Mouse (Mus musculus): ENCODE measurements around the gene Fam78a. TPM values are rescaled to one million over a fixed set of nuclear protein-coding genes. Genes with fewer than 3 reads are reported as not detected.
A peak's percentile ranks its signal among the peaks of the same experiment; 100 is the strongest.

Fam78a gene
- polyA plus RNA-seq (2016; fragmentation: Nextera tagmentation; extraction: Ambion mirVana) = 0.79 and 0.97 TPM in 2 replicates

DNA sequence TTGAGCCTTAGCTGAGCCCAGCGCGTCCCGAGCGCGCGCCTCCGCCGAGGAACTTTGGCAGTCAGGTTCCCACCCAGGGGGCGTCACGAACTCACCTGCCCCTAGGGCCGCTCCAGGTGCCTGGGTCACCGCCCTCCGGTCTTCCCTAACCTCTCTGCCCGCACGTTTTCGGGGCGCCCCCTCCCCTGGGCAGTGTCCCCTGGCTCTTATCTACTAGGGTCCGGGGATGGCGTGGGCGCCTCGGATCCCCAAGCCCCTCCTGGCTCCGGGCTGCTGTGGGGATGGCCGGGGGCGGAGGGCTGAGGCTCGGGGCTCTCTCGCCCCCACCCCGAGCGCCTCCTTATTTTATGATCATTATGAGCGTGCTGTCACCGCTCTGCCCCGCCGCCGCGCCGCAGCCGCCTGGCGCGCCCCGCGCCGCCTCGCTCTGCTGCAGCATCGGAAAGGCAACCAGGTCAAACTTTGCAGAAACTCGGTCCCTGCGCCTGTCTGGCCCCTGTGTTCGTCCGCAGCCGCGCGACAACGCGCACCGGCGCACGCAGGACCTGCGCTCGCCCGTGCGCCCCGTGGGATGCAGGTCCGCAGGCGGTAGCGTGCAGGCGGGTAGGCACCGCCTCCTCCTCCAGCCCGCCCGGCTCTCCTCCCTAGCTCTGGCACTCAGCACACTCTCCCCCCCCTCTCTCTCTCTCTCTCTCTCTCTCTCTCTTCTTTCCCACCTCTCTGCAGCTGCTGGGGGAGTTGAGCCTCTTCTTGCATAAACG is at the start of gene Fam78a:
Gene Fam78a, minus strand, starts transcription at position 747 of the 761 bp plus-strand sequence.
- Histone ChIP-seq H3K9ac (replicated peaks) (peak within 1 kb of the TSS; percentile 53), H3K4me3 (peak within 1 kb of the TSS; percentile 63), H3K9me3 (no peaks in the 10 kb centered on the region), H3K36me3 (no peaks in the 10 kb centered on the region), H3K27me3 (peaks cover 96% of the 10 kb centered on the region), H3K4me2 (replicated peaks) (peak within 1 kb of the TSS; percentile 97), H3K4me1 (peaks cover 30% of the 10 kb centered on the region), H3K27ac (replicated peaks) (no peak within 1 kb of the TSS; the same call in 1 of the 2 replicates)
- under 1% methylated on average over 66 of the region's 68 CpGs for WGBS
- peak; percentile 77 for ATAC-seq (ENCODE audit: low FRiP score, low read depth)

DNA sequence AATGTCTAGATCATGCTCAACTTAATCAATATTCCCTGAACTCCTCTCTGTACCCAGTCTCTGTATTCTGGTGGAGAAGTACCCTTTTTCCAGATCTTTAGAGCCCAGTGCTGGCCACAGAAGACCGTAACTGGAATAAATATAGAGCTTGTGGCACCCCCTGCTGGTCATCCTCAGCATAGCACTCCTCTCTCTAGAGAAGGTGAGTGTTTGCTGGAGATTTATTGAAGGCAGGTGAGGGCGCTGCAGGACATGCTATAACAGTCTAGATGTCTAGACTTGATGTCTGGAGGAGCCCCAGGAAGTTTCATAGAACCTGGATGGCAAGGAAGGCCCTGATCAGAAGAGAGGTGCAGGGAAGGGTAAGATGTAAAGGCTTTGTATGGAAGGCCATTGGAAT is 49.4 kb upstream of the Fam78a start:
- Histone ChIP-seq H3K9me3 (no peaks in the 10 kb centered on the region), H3K36me3 (no peaks in the 10 kb centered on the region), H3K4me2 (replicated peaks) (no peak overlapping the region), H3K27me3 (no peaks in the 10 kb centered on the region; the same call in 1 of the 2 replicates), H3K9ac (replicated peaks) (no peak overlapping the region), H3K27ac (replicated peaks) (no peak overlapping the region), H3K4me3 (no peak overlapping the region), H3K4me1 (peaks cover 17% of the 10 kb centered on the region)
- no peak for ATAC-seq (ENCODE audit: low FRiP score, low read depth)
- 9% methylated on average over 2 of the region's 2 CpGs for WGBS

DNA sequence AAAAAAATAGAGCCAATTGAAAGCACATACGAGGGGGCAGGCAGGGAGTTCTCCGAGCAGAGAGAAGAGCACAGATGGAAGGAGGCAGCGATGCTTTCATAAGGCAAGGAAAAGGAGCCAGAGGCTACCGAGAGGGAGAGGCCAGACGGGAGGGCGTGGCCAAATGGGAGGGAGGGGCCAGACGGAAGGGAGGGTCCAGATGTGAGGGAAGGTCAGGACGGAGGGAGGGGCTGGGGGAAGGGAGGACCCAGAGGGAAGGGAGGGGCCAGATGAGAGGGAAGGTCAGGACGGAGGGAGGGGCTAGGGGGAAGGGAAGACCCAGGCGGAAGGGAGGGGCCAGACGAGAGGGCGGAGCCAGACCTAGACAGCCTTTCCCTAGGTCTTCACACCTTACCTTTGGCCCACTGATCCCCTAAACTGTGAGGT is 47.9 kb upstream of the Fam78a start:
- no peaks in the 10 kb centered on the region for H3K9me3 ChIP-seq
- H3K36me3 ChIP-seq = no peaks in the 10 kb centered on the region
- no peak overlapping the region for H3K9ac ChIP-seq (replicated peaks)
- ATAC-seq (ENCODE audit: low FRiP score, low read depth) = no peak
- no peaks in the 10 kb centered on the region; the same call in 1 of the 2 replicates for H3K27me3 ChIP-seq
- no peak overlapping the region for H3K4me2 ChIP-seq (replicated peaks)
- H3K4me1 ChIP-seq = peaks cover 17% of the 10 kb centered on the region
- 4% methylated on average over 12 of the region's 12 CpGs for WGBS
- H3K27ac ChIP-seq (replicated peaks) = no peak overlapping the region
- H3K4me3 ChIP-seq = no peak overlapping the region

DNA sequence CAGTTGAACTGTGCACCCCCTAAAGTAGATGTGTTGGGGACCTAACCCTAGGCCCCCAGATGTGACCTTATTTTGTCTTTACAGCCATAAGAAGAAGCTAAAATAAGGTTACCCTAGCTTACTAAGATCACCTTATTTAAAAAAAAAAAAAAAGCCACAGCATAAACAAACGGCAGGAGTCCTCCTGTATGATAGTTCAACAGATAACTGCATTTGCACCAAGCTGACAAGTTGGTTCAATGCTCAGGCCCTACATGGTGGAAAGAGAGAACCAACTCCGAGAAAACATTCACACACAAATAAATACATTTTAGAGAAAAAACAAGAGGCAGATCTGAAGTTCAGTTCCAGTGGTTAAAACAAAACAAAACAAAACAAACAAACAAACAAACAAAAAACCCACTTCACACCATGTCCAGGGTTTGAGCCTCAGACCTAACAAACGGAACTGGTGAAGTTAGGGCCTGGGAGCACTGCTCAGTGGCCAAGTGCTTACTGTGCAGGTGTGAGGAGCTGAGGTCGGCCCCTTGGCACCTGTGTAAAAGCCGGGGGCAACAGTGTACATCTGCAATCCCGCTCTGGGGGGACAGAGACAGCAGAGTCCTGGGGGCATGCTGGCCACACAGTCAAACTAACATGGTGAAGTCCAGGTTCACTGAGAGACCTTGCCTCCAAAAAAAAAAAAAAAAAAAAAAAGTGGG is 47.4 kb upstream of the Fam78a start:
- Histone ChIP-seq H3K9me3 (no peaks in the 10 kb centered on the region), H3K4me2 (replicated peaks) (no peak overlapping the region), H3K4me3 (no peak overlapping the region), H3K9ac (replicated peaks) (no peak overlapping the region), H3K36me3 (no peaks in the 10 kb centered on the region), H3K4me1 (peaks cover 12% of the 10 kb centered on the region), H3K27ac (replicated peaks) (no peak overlapping the region), H3K27me3 (no peaks in the 10 kb centered on the region; the same call in 1 of the 2 replicates)
- no peak for ATAC-seq (ENCODE audit: low FRiP score, low read depth)
- WGBS = 66% methylated on average over 6 of the region's 6 CpGs

DNA sequence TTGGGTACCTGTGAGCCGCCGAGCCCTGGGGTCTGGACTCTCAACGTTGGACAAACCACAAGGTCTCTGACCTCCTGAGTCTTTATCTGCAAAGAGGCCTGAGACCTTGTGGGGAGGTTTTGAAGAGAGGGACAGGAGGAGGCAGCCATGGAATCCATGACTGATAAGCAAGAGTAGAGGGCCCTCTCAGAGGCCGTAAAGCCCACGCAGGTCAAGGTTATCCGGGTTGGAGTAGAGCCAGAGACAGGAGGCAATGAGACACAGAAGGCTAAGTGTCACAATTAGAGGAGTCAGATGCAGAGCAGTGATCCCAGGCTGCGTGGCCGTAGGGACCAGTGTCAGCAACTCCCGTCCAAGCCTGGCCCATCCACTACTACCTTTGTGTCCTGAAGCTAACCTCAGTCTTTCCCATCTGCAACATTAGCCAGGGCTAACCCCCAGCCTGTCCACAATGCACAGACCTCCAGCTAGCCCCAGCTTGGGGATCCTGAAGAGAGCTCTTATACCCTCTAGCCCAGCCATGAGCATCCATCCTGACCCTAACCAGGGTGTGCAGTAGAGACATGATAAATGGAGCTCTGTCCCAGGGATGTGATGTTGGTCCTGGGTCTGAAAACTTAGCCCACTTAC is 46.7 kb upstream of the Fam78a start:
- no peaks in the 10 kb centered on the region for H3K9me3 ChIP-seq
- no peak overlapping the region for H3K4me3 ChIP-seq
- H3K4me1 ChIP-seq = peaks cover 11% of the 10 kb centered on the region
- H3K4me2 ChIP-seq (replicated peaks) = no peak overlapping the region
- no peak overlapping the region for H3K9ac ChIP-seq (replicated peaks)
- no peak overlapping the region for H3K27ac ChIP-seq (replicated peaks)
- H3K27me3 ChIP-seq = no peaks in the 10 kb centered on the region; the same call in 1 of the 2 replicates
- no peak for ATAC-seq (ENCODE audit: low FRiP score, low read depth)
- H3K36me3 ChIP-seq = no peaks in the 10 kb centered on the region
- 87% methylated on average over 9 of the region's 9 CpGs for WGBS

DNA sequence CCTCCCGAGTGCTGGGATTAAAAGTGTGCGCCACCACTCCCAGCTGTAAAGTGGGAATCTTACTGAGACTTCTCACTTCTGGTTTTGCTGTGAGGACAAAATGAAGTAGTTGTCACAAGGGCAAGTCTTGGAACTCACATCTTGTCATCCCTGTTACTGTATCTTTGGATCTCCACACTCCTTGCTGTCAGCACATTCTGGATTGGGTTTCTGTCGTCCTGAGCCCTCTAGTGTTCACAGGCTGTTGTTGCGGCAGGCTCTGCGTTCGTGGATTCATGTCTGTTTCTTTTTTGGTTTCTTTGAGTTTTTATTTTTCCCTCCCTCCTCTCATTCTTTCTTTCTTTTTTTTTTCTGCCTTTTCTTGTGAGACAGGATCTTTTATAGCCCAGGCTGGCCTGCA is 45.8 kb upstream of the Fam78a start:
- Histone ChIP-seq H3K36me3 (no peaks in the 10 kb centered on the region), H3K4me2 (replicated peaks) (no peak overlapping the region), H3K4me3 (no peak overlapping the region), H3K27ac (replicated peaks) (no peak overlapping the region), H3K4me1 (peaks cover 11% of the 10 kb centered on the region), H3K9me3 (no peaks in the 10 kb centered on the region), H3K27me3 (no peaks in the 10 kb centered on the region; the same call in 1 of the 2 replicates), H3K9ac (replicated peaks) (no peak overlapping the region)
- WGBS = 32% methylated on average over 6 of the region's 6 CpGs
- no peak for ATAC-seq (ENCODE audit: low FRiP score, low read depth)

DNA sequence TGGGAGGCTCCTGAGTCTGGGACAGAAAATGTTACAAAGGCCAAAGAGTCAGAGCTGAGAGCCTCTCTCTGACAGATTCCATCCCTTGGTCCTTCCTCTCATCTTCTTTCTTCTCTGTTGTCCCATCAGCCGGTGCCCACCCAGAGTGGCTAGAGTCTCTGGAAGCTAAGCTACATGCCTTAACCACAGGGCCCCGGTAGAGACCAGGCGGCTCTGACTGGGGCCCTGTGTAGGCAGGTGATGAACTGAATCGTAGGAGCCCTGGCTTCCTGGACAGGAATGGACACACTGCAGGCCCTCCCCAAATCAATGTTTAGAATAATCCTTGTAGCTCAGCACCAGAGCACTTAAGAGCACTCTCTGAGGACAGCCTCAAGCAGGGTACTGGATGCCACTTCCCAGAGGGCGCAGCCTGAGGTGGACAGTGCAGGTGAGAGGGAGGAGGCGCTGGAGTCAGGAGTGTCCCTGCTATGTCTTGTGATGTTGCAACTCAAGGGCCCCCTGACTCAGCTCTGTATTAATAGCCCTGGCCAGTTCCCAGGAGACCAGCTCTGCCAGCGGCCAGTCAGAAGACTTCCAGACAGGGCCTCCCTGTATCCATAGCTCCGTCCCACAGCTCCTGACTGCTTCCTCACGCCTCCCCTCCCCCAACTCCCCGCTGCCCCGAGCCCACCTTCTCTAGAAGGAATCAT is 44.9 kb upstream of the Fam78a start:
- Histone ChIP-seq H3K27me3 (no peaks in the 10 kb centered on the region; the same call in 1 of the 2 replicates), H3K36me3 (no peaks in the 10 kb centered on the region), H3K4me2 (replicated peaks) (no peak overlapping the region; the same call in 1 of the 2 replicates), H3K9ac (replicated peaks) (no peak overlapping the region), H3K27ac (replicated peaks) (no peak overlapping the region), H3K9me3 (no peaks in the 10 kb centered on the region), H3K4me1 (peaks cover 11% of the 10 kb centered on the region), H3K4me3 (no peak overlapping the region)
- no peak for ATAC-seq (ENCODE audit: low FRiP score, low read depth)
- WGBS = 61% methylated on average over 11 of the region's 11 CpGs

DNA sequence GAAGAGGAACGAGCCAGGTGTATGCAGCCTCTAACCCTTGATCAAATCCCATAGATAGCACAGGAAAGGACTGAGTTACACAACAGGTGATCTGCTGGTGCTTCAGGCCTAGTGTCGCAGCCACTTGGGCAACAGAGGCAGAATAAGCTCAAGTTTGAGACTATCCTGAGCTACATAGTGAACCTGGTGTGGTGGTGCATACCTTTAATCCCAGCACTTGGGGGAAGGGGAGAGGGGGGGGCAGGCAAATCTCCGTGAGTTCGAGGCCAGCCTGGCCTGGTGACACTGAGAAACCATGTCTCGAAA is 43.8 kb upstream of the Fam78a start:
- peaks cover 11% of the 10 kb centered on the region for H3K4me1 ChIP-seq
- no peak overlapping the region for H3K4me3 ChIP-seq
- H3K9ac ChIP-seq (replicated peaks) = no peak overlapping the region
- H3K9me3 ChIP-seq = no peaks in the 10 kb centered on the region
- ATAC-seq (ENCODE audit: low FRiP score, low read depth) = no peak
- 79% methylated on average over 5 of the region's 5 CpGs for WGBS
- no peak overlapping the region for H3K4me2 ChIP-seq (replicated peaks)
- H3K36me3 ChIP-seq = no peaks in the 10 kb centered on the region
- H3K27ac ChIP-seq (replicated peaks) = no peak overlapping the region
- no peaks in the 10 kb centered on the region; the same call in 1 of the 2 replicates for H3K27me3 ChIP-seq

DNA sequence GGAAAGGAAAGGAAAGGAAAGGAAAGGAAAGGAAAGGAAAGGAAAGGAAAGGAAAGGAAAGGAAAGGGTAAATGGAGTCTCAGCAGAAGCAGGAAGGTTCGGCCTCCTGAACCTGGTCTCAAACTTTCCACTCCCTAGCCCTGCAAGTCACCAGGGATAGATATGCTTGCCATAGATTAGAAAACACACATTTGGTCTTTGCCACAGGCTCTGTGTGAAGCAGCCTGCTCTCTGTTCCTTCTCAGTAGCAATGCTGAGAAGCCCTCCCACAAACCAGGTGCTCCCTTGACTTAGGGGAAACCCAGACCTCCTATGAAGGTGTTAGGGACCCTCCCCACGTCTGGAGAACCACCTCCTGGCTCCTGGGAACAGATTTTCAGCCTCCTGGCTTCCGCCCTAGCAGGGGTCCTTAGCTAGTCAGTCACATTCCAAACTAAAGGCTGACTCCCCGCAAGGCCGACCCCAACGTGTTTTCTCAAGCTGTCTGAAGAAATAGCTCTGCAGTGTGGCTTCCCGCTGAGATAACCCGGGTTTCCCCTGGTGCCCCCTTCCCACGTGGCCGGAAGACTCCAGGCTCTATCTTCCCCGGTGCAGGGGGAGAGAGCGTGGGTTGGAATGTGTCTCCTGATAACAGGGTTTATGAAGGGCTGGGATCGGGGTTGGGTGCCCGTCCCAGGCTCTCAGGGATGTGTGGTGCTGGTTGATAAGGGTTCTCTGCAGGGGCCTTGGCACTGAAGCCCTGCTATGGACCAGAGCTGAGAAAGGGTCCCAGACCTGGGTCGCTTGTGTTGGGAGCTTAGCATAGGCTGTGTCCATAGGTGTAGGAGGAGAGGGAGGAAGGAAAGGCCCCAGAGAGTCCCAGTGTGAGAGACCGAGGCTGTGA is 43.2 kb upstream of the Fam78a start:
- peaks cover 11% of the 10 kb centered on the region for H3K4me1 ChIP-seq
- no peaks in the 10 kb centered on the region for H3K9me3 ChIP-seq
- no peak overlapping the region for H3K9ac ChIP-seq (replicated peaks)
- H3K4me3 ChIP-seq = no peak overlapping the region
- no peaks in the 10 kb centered on the region; the same call in 1 of the 2 replicates for H3K27me3 ChIP-seq
- no peak overlapping the region for H3K27ac ChIP-seq (replicated peaks)
- 33% methylated on average over 16 of the region's 16 CpGs for WGBS
- no peak overlapping the region for H3K4me2 ChIP-seq (replicated peaks)
- no peak for ATAC-seq (ENCODE audit: low FRiP score, low read depth)
- no peaks in the 10 kb centered on the region for H3K36me3 ChIP-seq

DNA sequence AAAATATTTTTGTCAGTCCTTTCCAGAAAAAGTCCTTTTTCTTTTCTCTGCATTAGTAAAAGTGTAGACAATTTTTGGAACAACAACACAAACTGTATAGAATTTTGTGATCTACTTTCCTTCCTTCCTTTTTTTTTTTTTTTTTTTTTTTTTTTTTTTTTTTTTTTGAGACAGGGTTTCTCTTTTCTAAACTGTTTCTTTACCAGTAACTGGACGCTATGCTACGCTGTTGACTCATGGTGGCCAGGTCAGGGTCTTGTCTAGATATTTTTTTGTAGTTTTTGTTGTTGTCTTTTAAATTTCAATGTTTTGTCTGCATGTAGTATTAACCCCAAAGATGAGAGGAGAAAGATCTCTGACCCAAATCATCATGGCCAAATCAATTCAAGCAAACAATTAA is 37.1 kb upstream of the Fam78a start:
- no peak overlapping the region for H3K9ac ChIP-seq (replicated peaks)
- no peak overlapping the region for H3K4me2 ChIP-seq (replicated peaks)
- H3K27ac ChIP-seq (replicated peaks) = no peak overlapping the region
- H3K9me3 ChIP-seq = no peaks in the 10 kb centered on the region
- H3K36me3 ChIP-seq = no peaks in the 10 kb centered on the region
- 61% methylated on average over 2 of the region's 2 CpGs for WGBS
- no peaks in the 10 kb centered on the region for H3K4me1 ChIP-seq
- no peaks in the 10 kb centered on the region for H3K27me3 ChIP-seq
- no peak overlapping the region for H3K4me3 ChIP-seq
- ATAC-seq (ENCODE audit: low FRiP score, low read depth) = no peak

DNA sequence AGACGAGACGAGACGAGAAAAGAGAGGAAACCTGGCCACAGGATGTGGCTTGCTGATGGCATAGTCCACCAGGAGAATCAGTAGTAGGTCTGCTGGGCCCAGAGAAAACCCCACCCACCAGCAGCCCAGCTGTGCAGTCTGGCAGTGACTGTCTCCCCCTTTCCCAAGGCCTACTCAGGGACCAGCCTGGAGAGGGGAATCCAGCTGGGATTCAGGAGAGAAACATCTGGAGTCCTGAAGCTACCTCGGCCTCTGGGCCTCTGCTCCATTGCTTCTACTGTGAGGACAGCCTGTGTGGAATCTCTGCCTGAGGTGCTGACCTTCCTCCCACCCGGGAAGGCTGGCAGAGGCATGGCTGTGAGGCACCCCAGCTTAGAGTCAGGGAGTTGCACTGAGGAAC is 36.5 kb upstream of the Fam78a start:
- Histone ChIP-seq H3K27ac (replicated peaks) (no peak overlapping the region), H3K9me3 (no peaks in the 10 kb centered on the region), H3K4me1 (no peaks in the 10 kb centered on the region), H3K36me3 (no peaks in the 10 kb centered on the region), H3K4me3 (no peak overlapping the region), H3K9ac (replicated peaks) (no peak overlapping the region), H3K27me3 (no peaks in the 10 kb centered on the region), H3K4me2 (replicated peaks) (no peak overlapping the region)
- 69% methylated on average over 5 of the region's 5 CpGs for WGBS
- ATAC-seq (ENCODE audit: low FRiP score, low read depth) = no peak

Measured in midbrain, embryonic 12.5 days (tissue).